Comparison of ENCODE assay signal across 11 mouse cellular contexts in genomic region chr13:24640166-24640560, GRCm38 (mm10). TPM values are rescaled to one million over a fixed set of nuclear protein-coding genes. Genes with fewer than 3 reads are reported as not detected.
DNase-seq lines count a peak whose midpoint lies in the region; ATAC-seq and TF ChIP-seq lines count a peak whose summit lies in the region.
"Had no signal": no experiment of that assay in that cellular context is flagged by ENCODE, and none has a peak within 500 bp of the region (broad histone marks: within the 10 kb centered on the region; RNA-seq: fewer than 3 reads in every experiment).

No protein-coding gene starts in this region.

- no peak overlapping the region for H3K9ac ChIP-seq in kidney, postnatal 0 days (ENCODE audit: low read depth, low read length)
- no peak overlapping the region for H3K9ac ChIP-seq in CH12.LX (ENCODE audit: insufficient read depth, low read depth)
- peak overlapping the region; percentile 72; the same call in 1 of the 2 replicates for H3K9ac ChIP-seq in forebrain, embryonic 15.5 days (replicated peaks)
- 0 out of 2 replicates have a peak overlapping the region, but pooled peaks have one; percentile 20 for H3K9ac ChIP-seq in midbrain, embryonic 12.5 days (replicated peaks)

- no peak overlapping the region for H3K4me2 ChIP-seq in kidney, postnatal 0 days (ENCODE audit: low read length)
- peak overlapping the region; percentile 68 for H3K4me2 ChIP-seq in CH12.LX (ENCODE audit: insufficient read depth, low read depth, poor library complexity, severe bottlenecking)
- H3K4me2 ChIP-seq in forebrain, embryonic 15.5 days (replicated peaks): peak overlapping the region; percentile 97
- H3K4me2 ChIP-seq in midbrain, embryonic 12.5 days (replicated peaks): peak overlapping the region; percentile 76

- WGBS in kidney, postnatal 0 days: 34% methylated on average over 4 of the region's 4 CpGs
- 65% methylated on average over 4 of the region's 4 CpGs for WGBS in forebrain, embryonic 15.5 days
- 61% methylated on average over 4 of the region's 4 CpGs for WGBS in midbrain, embryonic 12.5 days

- H3K4me3 ChIP-seq in kidney, postnatal 0 days (replicated peaks; ENCODE audit: low read depth, low read length): no peak overlapping the region
- H3K4me3 ChIP-seq in CH12.LX (replicated peaks in 1 of 3; ENCODE audit: low read depth in 2 of 3, low read length in 2 of 3, poor library complexity in 1 of 3): no peak overlapping the region
- H3K4me3 ChIP-seq in forebrain, embryonic 15.5 days: peak overlapping the region; percentile 82
- H3K4me3 ChIP-seq in midbrain, embryonic 12.5 days: peak overlapping the region; percentile 65
- H3K4me3 ChIP-seq: erythroblast, embryonic 14.5 days had no signal

- in situ Hi-C loops in CH12.LX (cut with MboI; ENCODE audit: low pct_ligation_motif_present, low pct_unique_long_range_greater_than_20kb, low sequenced_read_pairs): no loop called here

- no peak; the same call in 1 of the 2 replicates for TF ChIP-seq RAD21 in CH12.LX (IDR thresholded peaks at IDR 0.05; ENCODE audit: low read depth, low read length)

- DNase-seq in kidney, postnatal 0 days (ENCODE audit: low spot score): no peak
- no peak for DNase-seq in kidney, adult 8-10 months
- DNase-seq in CH12.LX (ENCODE audit: extremely low read depth): peak; percentile 38
- no peak for DNase-seq in right cerebral cortex, adult 18-20 months
- DNase-seq in urinary bladder, adult 2 months (ENCODE audit: low spot score): no peak
- no peak for DNase-seq in ovary, postnatal 36 days (ENCODE audit: low spot score)
- DNase-seq: left cerebral cortex, postnatal 4 days; right cerebral cortex, postnatal 14 days had no signal

- H3K36me3 ChIP-seq in kidney, postnatal 0 days (ENCODE audit: insufficient read depth, low read length): no peaks in the 10 kb centered on the region
- H3K36me3 ChIP-seq in CH12.LX (replicated peaks in 1 of 2; ENCODE audit: control insufficient read depth in 1 of 2, insufficient read depth in 1 of 2, low read length in 1 of 2): peaks cover 0 to 24% of the 10 kb centered on the region in 2 experiments
- H3K36me3 ChIP-seq in forebrain, embryonic 15.5 days: no peaks in the 10 kb centered on the region
- H3K36me3 ChIP-seq in midbrain, embryonic 12.5 days: no peaks in the 10 kb centered on the region

- no peak for ATAC-seq in kidney, postnatal 0 days (replicated peaks; ENCODE audit: low FRiP score, low read depth)
- no peak for ATAC-seq in forebrain, embryonic 15.5 days (replicated peaks)
- no peak for ATAC-seq in midbrain, embryonic 12.5 days (ENCODE audit: low FRiP score, low read depth)

- TF ChIP-seq EP300 in CH12.LX (IDR thresholded peaks at IDR 0.05; ENCODE audit: low read length): no peak

- no peaks in the 10 kb centered on the region for H3K79me2 ChIP-seq in CH12.LX (replicated peaks; ENCODE audit: control insufficient read depth, extremely low read depth, insufficient read depth, poor library complexity, severe bottlenecking)

- peaks cover 7% of the 10 kb centered on the region; the same call in 1 of the 2 replicates for H3K27me3 ChIP-seq in kidney, postnatal 0 days (ENCODE audit: insufficient read depth, low read length)
- no peaks in the 10 kb centered on the region for H3K27me3 ChIP-seq in CH12.LX (replicated peaks)
- no peaks in the 10 kb centered on the region for H3K27me3 ChIP-seq in forebrain, embryonic 15.5 days
- H3K27me3 ChIP-seq in midbrain, embryonic 12.5 days: peaks cover 30% of the 10 kb centered on the region

- dilution Hi-C loops in CH12.LX (cut with MboI; ENCODE audit: extremely low pct_ligation_motif_present, extremely low pct_unique_long_range_greater_than_20kb, low sequenced_read_pairs): no loop called here

- no peak for TF ChIP-seq POLR2A in CH12.LX (IDR thresholded peaks at IDR 0.05; ENCODE audit: low read depth, low read length)

- 0 out of 2 replicates have a peak overlapping the region, but pooled peaks have one; percentile 15 for H3K27ac ChIP-seq in kidney, postnatal 0 days
- peak overlapping the region; percentile 58 for H3K27ac ChIP-seq in CH12.LX (ENCODE audit: insufficient read depth, low read depth)
- H3K27ac ChIP-seq in forebrain, embryonic 15.5 days (replicated peaks): peak overlapping the region; percentile 91
- H3K27ac ChIP-seq in midbrain, embryonic 12.5 days (replicated peaks): peak overlapping the region; percentile 79

- no peaks in the 10 kb centered on the region for H3K9me3 ChIP-seq in kidney, postnatal 0 days (replicated peaks; ENCODE audit: low read length)
- peaks cover 10% of the 10 kb centered on the region for H3K9me3 ChIP-seq in CH12.LX (replicated peaks; ENCODE audit: low read length)
- no peaks in the 10 kb centered on the region for H3K9me3 ChIP-seq in forebrain, embryonic 15.5 days
- no peaks in the 10 kb centered on the region for H3K9me3 ChIP-seq in midbrain, embryonic 12.5 days

- TF ChIP-seq CTCF in kidney, postnatal 0 days (IDR thresholded peaks at IDR 0.05; ENCODE audit: low read depth): peak; percentile 27; the same call in 1 of the 2 replicates
- peak in 1 of 2 experiments; percentile 18; a peak in 1 of 4 replicates for TF ChIP-seq CTCF in CH12.LX (conservative IDR thresholded peaks at IDR 0.05 in 1 of 2, IDR thresholded peaks at IDR 0.05 in 1 of 2; ENCODE audit: low read depth in 2 of 2, low read length in 2 of 2)

- peaks cover 19% of the 10 kb centered on the region for H3K4me1 ChIP-seq in kidney, postnatal 0 days (replicated peaks; ENCODE audit: insufficient read depth, low read length)
- H3K4me1 ChIP-seq in CH12.LX (ENCODE audit: control insufficient read depth in 1 of 2, insufficient read depth in 2 of 2): peaks cover 28 to 84% of the 10 kb centered on the region in 2 experiments
- H3K4me1 ChIP-seq in forebrain, embryonic 15.5 days: peaks cover 35% of the 10 kb centered on the region
- peaks cover 32% of the 10 kb centered on the region for H3K4me1 ChIP-seq in midbrain, embryonic 12.5 days

TF ChIP-seq in CH12.LX, 34 proteins besides CTCF, POLR2A, EP300 and RAD21:
- TF ChIP-seq MYC (IDR thresholded peaks at IDR 0.05; ENCODE audit: low read depth, low read length) (no peak), SMC3 (IDR thresholded peaks at IDR 0.05; ENCODE audit: low read depth, low read length) (peak; percentile 23), ZKSCAN1 (IDR thresholded peaks at IDR 0.05; ENCODE audit: borderline replicate concordance, low read depth, low read length) (no peak), HCFC1 (IDR thresholded peaks at IDR 0.05; ENCODE audit: low read depth, low read length) (no peak), JUN (IDR thresholded peaks at IDR 0.05; ENCODE audit: insufficient read depth, low read depth, low read length) (no peak)

RNA-seq across cellular contexts. Expression of gene Ripor2, which starts 58.2 kb away (rescaled TPM):
- polyA plus RNA-seq in kidney, postnatal 0 days (2015; fragmentation: Nextera tagmentation; extraction: Ambion mirVana): 2.2 and 2.3 TPM in 2 replicates
- total RNA-seq in CH12.LX (2012; rRNA removed): 7.1 and 8.6 TPM in 2 replicates
- 9.3 and 10.0 TPM in 2 replicates for total RNA-seq in CH12.LX (2014; rRNA removed)
- polyA plus RNA-seq in CH12.LX (2012; ENCODE audit: insufficient read length, low read depth): 9.5 and 10.9 TPM in 2 replicates
- 24.5 and 26.8 TPM in 2 replicates for polyA plus RNA-seq in forebrain, embryonic 15.5 days (2015; fragmentation: Nextera tagmentation; extraction: Ambion mirVana)
- polyA plus RNA-seq in midbrain, embryonic 12.5 days (2016; fragmentation: Nextera tagmentation; extraction: Ambion mirVana): 19.8 and 21.9 TPM in 2 replicates
- 1.4 and 1.5 TPM in 2 replicates for polyA plus RNA-seq in urinary bladder, adult 2 months (2012; rRNA removed)

Comparison
In these comparisons a context has a peak if more than half of its experiments do, and no peak if none do; other contexts are left out.
1. H3K27ac ChIP-seq: peak in every context shown above with its lines; median percentile 91 in forebrain, embryonic 15.5 days; 79 in midbrain, embryonic 12.5 days; 58 in CH12.LX; 15 in kidney, postnatal 0 days.
2. H3K4me3 ChIP-seq: peak in forebrain, embryonic 15.5 days (single experiment) and midbrain, embryonic 12.5 days (single experiment); none in kidney, postnatal 0 days (single experiment) and CH12.LX (0 of 3).
3. H3K9ac ChIP-seq: peak in forebrain, embryonic 15.5 days (single experiment) and midbrain, embryonic 12.5 days (single experiment); none in kidney, postnatal 0 days (single experiment) and CH12.LX (single experiment).